Mouse (Mus musculus) midbrain, postnatal 0 days (tissue): ENCODE measurements around the gene Aaed1. TPM values are rescaled to one million over a fixed set of nuclear protein-coding genes. Genes with fewer than 3 reads are reported as not detected.

Experiments
- ATAC-seq: fragments of 200-750 bp; cut with Nextera tagmentation; 2 replicates; pipeline ENCODE4 v1.8.0; 2017; ENCODE audit warnings: moderate number of reproducible peaks, mild to moderate bottlenecking, moderate TSS enrichment, moderate library complexity; ENCODE audit not compliant: low FRiP score
- DNase-seq: peaks from one replicate; pipeline ENCODE4 v3.0.0-alpha.2; 2015; ENCODE audit warnings: low spot score
- H3K27ac ChIP-seq: fragments of 300-500 bp; sonication (generic); 2 replicates; pipeline ENCODE4 v1.5.1; 2014; ENCODE audit warnings: low read depth, mild to moderate bottlenecking, low read length, mixed read lengths
- H3K27me3 ChIP-seq: fragments of 300-500 bp; sonication (generic); 2 replicates; pipeline ENCODE4 v1.6.1; 2014; ENCODE audit warnings: low read length, control low read depth, mixed read lengths; ENCODE audit not compliant: insufficient read depth
- H3K36me3 ChIP-seq: fragments of 300-500 bp; sonication (generic); 2 replicates; pipeline ENCODE4 v1.6.1; 2014; ENCODE audit warnings: low read length, control low read depth, mixed read lengths; ENCODE audit not compliant: insufficient read depth
- H3K4me1 ChIP-seq: fragments of 300-500 bp; sonication (generic); 2 replicates; pipeline ENCODE4 v1.6.1; 2014; ENCODE audit warnings: mild to moderate bottlenecking, control low read depth, antibody characterized with exemption, low read length, mixed read lengths; ENCODE audit not compliant: insufficient read depth
- H3K4me2 ChIP-seq: fragments of 300-500 bp; sonication (generic); 2 replicates; pipeline ENCODE4 v1.6.1; 2014; ENCODE audit warnings: low read depth, mild to moderate bottlenecking, low read length, mixed read lengths; ENCODE audit not compliant: poor library complexity, severe bottlenecking
- H3K4me3 ChIP-seq: fragments of 300-500 bp; sonication (generic); 2 replicates; pipeline ENCODE4 v1.5.1; 2014; ENCODE audit warnings: low read depth, mild to moderate bottlenecking, low read length, moderate library complexity
- H3K9ac ChIP-seq: fragments of 300-500 bp; sonication (generic); replicated peaks from 2 replicates; pipeline ENCODE4 v1.6.1; 2014; ENCODE audit warnings: mild to moderate bottlenecking, low read length, moderate library complexity, mixed read lengths; ENCODE audit not compliant: poor library complexity, severe bottlenecking
- H3K9me3 ChIP-seq: fragments of 300-500 bp; sonication (generic); 2 replicates; pipeline ENCODE4 v1.6.1; 2016; ENCODE audit warnings: low read length, control low read depth
- CTCF ChIP-seq: IDR thresholded peaks from 2 replicates; pipeline ENCODE4 v1.5.1; 2016; ENCODE audit warnings: antibody characterized with exemption, mild to moderate bottlenecking
- WGBS: fragments of 180-500 bp; shearing (Covaris S2); extraction: QIAGEN DNeasy Blood & Tissue Kit; methylation state at CpG from one replicate; pipeline ENCODE4 v1.1.7; 2014; 5-methylcytosine and 5-hydroxymethylcytosine counted together
- polyA plus RNA-seq: library from polyadenylated mRNA; unstranded; fragments of >200 nt; fragmentation: Nextera tagmentation; extraction: Ambion mirVana; gene quantifications from 2 replicates; pipeline ENCODE4 v1.2.1, GENCODE M21; 2015
- total RNA-seq: library from RNA; depleted of rRNA; stranded (reverse); fragments of >200 nt; gene quantifications from 2 replicates; pipeline ENCODE4 v1.2.3, GENCODE M21; 2014

Aaed1 gene
- total and polyA plus RNA-seq, 2 experiments from 2014 or later: 12.3 to 13.5 TPM

- Histone ChIP-seq H3K27ac (no peak overlapping the region), H3K4me1 (0 out of 2 replicates have a peak, but pooled peaks cover 3% of the 10 kb centered on the region), H3K4me2 (no peak overlapping the region), H3K27me3 (0 out of 2 replicates have a peak, but pooled peaks cover 5% of the 10 kb centered on the region), H3K4me3 (no peak overlapping the region), H3K9me3 (no peaks in the 10 kb centered on the region), H3K9ac (no peak overlapping the region), H3K36me3 (no peaks in the 10 kb centered on the region)
- DNase-seq (no peak), ATAC-seq (no peak)
- TF ChIP-seq CTCF: no peak
- 93% methylated on average over 4 of the region's 4 CpGs for WGBS
Measured at GRCm38 (mm10) chr13:64244685-64245261, 67.7 kb downstream of the Aaed1 start.

- Histone ChIP-seq H3K9me3 (no peaks in the 10 kb centered on the region), H3K27me3 (no peaks in the 10 kb centered on the region)
- TF ChIP-seq CTCF: no peak
Measured at GRCm38 (mm10) chr13:64242721-64243120, 69.8 kb downstream of the Aaed1 start.

GRCm38 (mm10) chr13:64240626-64241025 is 71.9 kb downstream of the Aaed1 start:
- H3K27me3 ChIP-seq: no peaks in the 10 kb centered on the region
- ATAC-seq: no peak
- no peak for DNase-seq
- no peaks in the 10 kb centered on the region for H3K36me3 ChIP-seq
- WGBS: 78% methylated on average over 7 of the region's 7 CpGs
- H3K4me3 ChIP-seq: no peak overlapping the region
- H3K9ac ChIP-seq: no peak overlapping the region
- H3K4me2 ChIP-seq: no peak overlapping the region
- no peaks in the 10 kb centered on the region for H3K9me3 ChIP-seq
- no peak for TF ChIP-seq CTCF
- no peaks in the 10 kb centered on the region for H3K4me1 ChIP-seq
- H3K27ac ChIP-seq: no peak overlapping the region

More at GRCm38 (mm10) chr13:64242721-64243120, 69.8 kb downstream of the Aaed1 start:
- Histone ChIP-seq H3K4me3 (no peak overlapping the region), H3K36me3 (no peaks in the 10 kb centered on the region), H3K9ac (no peak overlapping the region), H3K4me2 (no peak overlapping the region), H3K27ac (no peak overlapping the region), H3K4me1 (no peaks in the 10 kb centered on the region)
- DNase-seq (no peak), ATAC-seq (no peak)

GRCm38 (mm10) chr13:64237681-64238157 is 74.8 kb downstream of the Aaed1 start:
- no peaks in the 10 kb centered on the region for H3K9me3 ChIP-seq
- ATAC-seq (no peak), DNase-seq (no peak)
- no peaks in the 10 kb centered on the region for H3K4me1 ChIP-seq
- no peak overlapping the region for H3K4me2 ChIP-seq
- no peak overlapping the region for H3K4me3 ChIP-seq
- H3K27ac ChIP-seq: no peak overlapping the region
- H3K27me3 ChIP-seq: no peaks in the 10 kb centered on the region
- TF ChIP-seq CTCF: no peak
- H3K9ac ChIP-seq: no peak overlapping the region
- no peaks in the 10 kb centered on the region for H3K36me3 ChIP-seq

- H3K4me2 ChIP-seq: no peak overlapping the region
- ATAC-seq: no peak
Measured at GRCm38 (mm10) chr13:64237000-64237680, 75.4 kb downstream of the Aaed1 start.

GRCm38 (mm10) chr13:64235777-64236176 is 76.7 kb downstream of the Aaed1 start:
- H3K27me3 ChIP-seq: no peaks in the 10 kb centered on the region
- H3K27ac ChIP-seq: no peak overlapping the region
- 87% methylated on average over 3 of the region's 3 CpGs for WGBS
- H3K9ac ChIP-seq: no peak overlapping the region
- H3K4me2 ChIP-seq: no peak overlapping the region
- no peaks in the 10 kb centered on the region for H3K36me3 ChIP-seq
- TF ChIP-seq CTCF: no peak
- no peak for ATAC-seq
- no peaks in the 10 kb centered on the region for H3K4me1 ChIP-seq
- DNase-seq: no peak
- no peak overlapping the region for H3K4me3 ChIP-seq
- no peaks in the 10 kb centered on the region for H3K9me3 ChIP-seq

More at GRCm38 (mm10) chr13:64237000-64237680, 75.4 kb downstream of the Aaed1 start:
- DNase-seq: no peak
- TF ChIP-seq CTCF: no peak
- Histone ChIP-seq H3K27ac (no peak overlapping the region), H3K9me3 (no peaks in the 10 kb centered on the region), H3K9ac (no peak overlapping the region), H3K27me3 (no peaks in the 10 kb centered on the region), H3K4me3 (no peak overlapping the region), H3K4me1 (no peaks in the 10 kb centered on the region), H3K36me3 (no peaks in the 10 kb centered on the region)
- 79% methylated on average over 4 of the region's 4 CpGs for WGBS
